In genomic region chr11:80811156-80811555, GRCm38 (mm10) we compare ENCODE assay signal across 10 mouse cellular contexts. TPM values are rescaled to one million over a fixed set of nuclear protein-coding genes. Genes with fewer than 3 reads are reported as not detected.
DNase-seq lines count a peak whose midpoint lies in the region; ATAC-seq and TF ChIP-seq lines count a peak whose summit lies in the region.
"Had no signal": no experiment of that assay in that cellular context is flagged by ENCODE, and none has a peak within 500 bp of the region (broad histone marks: within the 10 kb centered on the region; RNA-seq: fewer than 3 reads in every experiment).

No protein-coding gene starts in this region.

- no peaks in the 10 kb centered on the region for H3K27me3 ChIP-seq in heart, embryonic 11.5 days (ENCODE audit: control insufficient read depth, insufficient read depth, low read length)
- no peaks in the 10 kb centered on the region for H3K27me3 ChIP-seq in MEL (ENCODE audit: control insufficient read depth in 1 of 2, insufficient read depth in 2 of 2, low read length in 2 of 2)
- H3K27me3 ChIP-seq in hindbrain, embryonic 12.5 days = no peaks in the 10 kb centered on the region
- no peaks in the 10 kb centered on the region for H3K27me3 ChIP-seq in midbrain, embryonic 11.5 days (ENCODE audit: control insufficient read depth, insufficient read depth, low read length)

- H3K9me3 ChIP-seq in heart, embryonic 11.5 days (replicated peaks; ENCODE audit: control insufficient read depth, low read length) = no peaks in the 10 kb centered on the region
- no peaks in the 10 kb centered on the region for H3K9me3 ChIP-seq in MEL (replicated peaks; ENCODE audit: insufficient read depth, low read length)
- H3K9me3 ChIP-seq in hindbrain, embryonic 12.5 days (replicated peaks) = no peaks in the 10 kb centered on the region
- no peaks in the 10 kb centered on the region for H3K9me3 ChIP-seq in midbrain, embryonic 11.5 days (ENCODE audit: control insufficient read depth, low read length)

- TF ChIP-seq RAD21 in MEL (IDR thresholded peaks at IDR 0.05; ENCODE audit: low read depth, low read length) = no peak

- H3K4me2 ChIP-seq in heart, embryonic 11.5 days = peak overlapping the region; percentile 78
- peak overlapping the region; percentile 89 for H3K4me2 ChIP-seq in hindbrain, embryonic 12.5 days (replicated peaks)
- H3K4me2 ChIP-seq in midbrain, embryonic 11.5 days = peak overlapping the region; percentile 84

- H3K79me2 ChIP-seq in MEL (ENCODE audit: control insufficient read depth, insufficient read depth, low read length, poor library complexity) = no peaks in the 10 kb centered on the region; the same call in 1 of the 2 replicates

- TF ChIP-seq POLR2A in MEL (IDR thresholded peaks at IDR 0.05; ENCODE audit: control insufficient read depth in 1 of 2, insufficient read depth in 1 of 2, low read depth in 1 of 2, low read length in 2 of 2, poor library complexity in 1 of 2) = no peak

- peak overlapping the region; percentile 47 for H3K4me3 ChIP-seq in heart, embryonic 11.5 days (ENCODE audit: low read depth, low read length)
- H3K4me3 ChIP-seq in MEL (ENCODE audit: control insufficient read depth in 1 of 2, insufficient read depth in 1 of 2, low read depth in 2 of 2, low read length in 2 of 2) = peak overlapping the region; percentile 80 to 99
- H3K4me3 ChIP-seq in hindbrain, embryonic 12.5 days = peak overlapping the region; percentile 48
- H3K4me3 ChIP-seq in midbrain, embryonic 11.5 days (ENCODE audit: low read depth, low read length) = peak overlapping the region; percentile 58

- TF ChIP-seq CTCF in MEL (IDR thresholded peaks at IDR 0.05 in 2 of 3, conservative IDR thresholded peaks at IDR 0.05 in 1 of 3; ENCODE audit: control insufficient read depth in 1 of 3, insufficient read depth in 1 of 3, low read depth in 2 of 3, low read length in 3 of 3, poor library complexity in 1 of 3, severe bottlenecking in 1 of 3) = no peak

- DNase-seq in heart, adult 18-20 months = no peak
- DNase-seq in MEL (ENCODE audit: low read depth, low spot score) = no peak
- peak; percentile 90 for DNase-seq in midbrain, embryonic 11.5 days (ENCODE audit: low spot score, missing footprints)
- DNase-seq in adrenal gland, postnatal 14 days = no peak
- DNase-seq in gastrocnemius, adult 8-10 months (ENCODE audit: low spot score in 2 of 2) = no peak
- DNase-seq in right cerebral cortex, postnatal 36 days (ENCODE audit: low spot score in 2 of 2) = no peak
- DNase-seq: B cell, adult 2 months had no signal

- H3K4me1 ChIP-seq in heart, embryonic 11.5 days (ENCODE audit: control insufficient read depth, insufficient read depth, low read length) = peaks cover 10% of the 10 kb centered on the region
- H3K4me1 ChIP-seq in MEL (ENCODE audit: control insufficient read depth in 1 of 2, insufficient read depth in 2 of 2, low read length in 2 of 2) = peaks cover 0 to 12% of the 10 kb centered on the region in 2 experiments; a peak in 2 of 4 replicates
- H3K4me1 ChIP-seq in hindbrain, embryonic 12.5 days = peaks cover 19% of the 10 kb centered on the region
- peaks cover 13% of the 10 kb centered on the region for H3K4me1 ChIP-seq in midbrain, embryonic 11.5 days (ENCODE audit: control insufficient read depth, insufficient read depth, low read length)

- WGBS in heart, embryonic 11.5 days (ENCODE audit: insufficient replicate concordance) = 32% methylated on average over 5 of the region's 5 CpGs
- 24% methylated on average over 5 of the region's 5 CpGs for WGBS in hindbrain, embryonic 12.5 days
- 25% methylated on average over 5 of the region's 5 CpGs for whole genome bisulfite sequencing in midbrain, embryonic 11.5 days

- no peak overlapping the region for H3K27ac ChIP-seq in heart, embryonic 11.5 days (ENCODE audit: low read depth, low read length)
- H3K27ac ChIP-seq in MEL (ENCODE audit: control insufficient read depth, low read depth, low read length) = no peak overlapping the region
- no peak overlapping the region for H3K27ac ChIP-seq in hindbrain, embryonic 12.5 days
- H3K27ac ChIP-seq in midbrain, embryonic 11.5 days (ENCODE audit: low read depth, low read length) = no peak overlapping the region

- peak overlapping the region; percentile 71 for H3K9ac ChIP-seq in heart, embryonic 11.5 days (ENCODE audit: low read depth, low read length)
- peak overlapping the region; percentile 74 for H3K9ac ChIP-seq in MEL (ENCODE audit: control insufficient read depth, low read depth, low read length, poor library complexity, severe bottlenecking)
- peak overlapping the region; percentile 72 for H3K9ac ChIP-seq in hindbrain, embryonic 12.5 days
- H3K9ac ChIP-seq in midbrain, embryonic 11.5 days (ENCODE audit: low read length) = peak overlapping the region; percentile 90

- ATAC-seq in heart, embryonic 11.5 days (replicated peaks; ENCODE audit: insufficient number of reproducible peaks, low FRiP score, low TSS enrichment) = no peak
- no peak for ATAC-seq in hindbrain, embryonic 12.5 days (ENCODE audit: low FRiP score)
- no peak for ATAC-seq in midbrain, embryonic 11.5 days (ENCODE audit: low FRiP score)

- no peaks in the 10 kb centered on the region for H3K36me3 ChIP-seq in heart, embryonic 11.5 days (ENCODE audit: control insufficient read depth, insufficient read depth, low read length)
- no peaks in the 10 kb centered on the region; a peak in 1 of 4 replicates for H3K36me3 ChIP-seq in MEL (ENCODE audit: control insufficient read depth in 1 of 2, insufficient read depth in 2 of 2, low read length in 2 of 2)
- H3K36me3 ChIP-seq in hindbrain, embryonic 12.5 days = peaks cover 35% of the 10 kb centered on the region; the same call in 1 of the 2 replicates
- H3K36me3 ChIP-seq in midbrain, embryonic 11.5 days (ENCODE audit: control insufficient read depth, insufficient read depth, low read length) = peaks cover 7% of the 10 kb centered on the region; the same call in 1 of the 2 replicates

- TF ChIP-seq EP300 in MEL (IDR thresholded peaks at IDR 0.05; ENCODE audit: low read depth in 1 of 2, low read length in 2 of 2) = no peak

TF ChIP-seq in MEL, 35 proteins besides CTCF, POLR2A, EP300 and RAD21:
- TF ChIP-seq USF1 (IDR thresholded peaks at IDR 0.05; ENCODE audit: low read depth, low read length) = no peak
- no peak for TF ChIP-seq E2F4 (IDR thresholded peaks at IDR 0.05; ENCODE audit: borderline replicate concordance, low read depth, low read length)
- TF ChIP-seq CHD1 (IDR thresholded peaks at IDR 0.05; ENCODE audit: low read depth, low read length) = no peak
- TF ChIP-seq SMC3 (IDR thresholded peaks at IDR 0.05; ENCODE audit: low read depth, low read length) = no peak
- TF ChIP-seq RCOR1 (IDR thresholded peaks at IDR 0.05; ENCODE audit: low read depth, low read length) = no peak
- TF ChIP-seq MAZ (IDR thresholded peaks at IDR 0.05; ENCODE audit: low read depth, low read length) = no peak
- no peak for TF ChIP-seq SIN3A (IDR thresholded peaks at IDR 0.05; ENCODE audit: low read length)
- no peak for TF ChIP-seq ZNF384 (IDR thresholded peaks at IDR 0.05; ENCODE audit: low read depth, low read length)

RNA-seq across cellular contexts. Expression of gene Tmem98, which starts 1.2 kb away (rescaled TPM):
- 113 and 116 TPM in 2 replicates for polyA plus RNA-seq in heart, embryonic 11.5 days (2014; fragmentation: Nextera tagmentation; extraction: Ambion mirVana)
- total RNA-seq in heart, adult 18-20 months (2021) = 10 to 100 TPM; 12.0 to 14.0 TPM
- total RNA-seq in MEL (2012; rRNA removed) = 21.5 and 23.3 TPM in 2 replicates
- polyA plus RNA-seq in MEL (2012; ENCODE audit: insufficient read depth in 1 of 2, insufficient read length in 2 of 2, low read depth in 1 of 2, low replicate concordance in 2 of 2, missing spikeins in 1 of 2) = 10 to 100 TPM in 1 of 2 experiments, not detected in 1; 33.5 TPM
- 67.4 and 69.5 TPM in 2 replicates for polyA plus RNA-seq in hindbrain, embryonic 12.5 days (2016; fragmentation: Nextera tagmentation; extraction: Ambion mirVana)
- polyA plus RNA-seq in midbrain, embryonic 11.5 days (2014; fragmentation: Nextera tagmentation; extraction: Ambion mirVana) = 93.9 and 94.9 TPM in 2 replicates
- 32.9 and 34.5 TPM in 2 replicates for total RNA-seq in adrenal gland, postnatal 14 days (2021)
- total RNA-seq in gastrocnemius, adult 8-10 months (2022) = 1 to 10 TPM in 1 of 4 experiments, under 1 TPM in 3; 0.24 to 1.4 (median 0.77) TPM

RNA-seq across cellular contexts. Expression of gene Myo1d, which starts 31.3 kb away (rescaled TPM):
- 10.8 and 11.1 TPM in 2 replicates for polyA plus RNA-seq in heart, embryonic 11.5 days (2014; fragmentation: Nextera tagmentation; extraction: Ambion mirVana)
- 10 to 100 TPM; 10.1 to 10.3 TPM for total RNA-seq in heart, adult 18-20 months (2021)
- total RNA-seq in MEL (2012; rRNA removed) = 15.9 and 20.2 TPM in 2 replicates
- polyA plus RNA-seq in MEL (2012; ENCODE audit: insufficient read depth in 1 of 2, insufficient read length in 2 of 2, low read depth in 1 of 2, low replicate concordance in 2 of 2, missing spikeins in 1 of 2) = 10 to 100 TPM; 41.7 to 81.1 TPM
- polyA plus RNA-seq in hindbrain, embryonic 12.5 days (2016; fragmentation: Nextera tagmentation; extraction: Ambion mirVana) = 4.5 and 4.7 TPM in 2 replicates
- polyA plus RNA-seq in midbrain, embryonic 11.5 days (2014; fragmentation: Nextera tagmentation; extraction: Ambion mirVana) = 2.1 and 2.4 TPM in 2 replicates
- total RNA-seq in adrenal gland, postnatal 14 days (2021) = 46.3 and 47.1 TPM in 2 replicates
- total RNA-seq in gastrocnemius, adult 8-10 months (2022) = 1 to 10 TPM; 2.3 to 3.6 (median 3.2) TPM

RNA-seq across cellular contexts. Expression of gene Spaca3, which starts 47.0 kb away (rescaled TPM):
- polyA plus RNA-seq in heart, embryonic 11.5 days (2014; fragmentation: Nextera tagmentation; extraction: Ambion mirVana) = not detected in 2 replicates
- not detected for total RNA-seq in heart, adult 18-20 months (2021)
- not detected in 2 replicates for total RNA-seq in MEL (2012; rRNA removed)
- not detected for polyA plus RNA-seq in MEL (2012; ENCODE audit: insufficient read depth in 1 of 2, insufficient read length in 2 of 2, low read depth in 1 of 2, low replicate concordance in 2 of 2, missing spikeins in 1 of 2)
- polyA plus RNA-seq in hindbrain, embryonic 12.5 days (2016; fragmentation: Nextera tagmentation; extraction: Ambion mirVana) = not detected in 2 replicates
- polyA plus RNA-seq in midbrain, embryonic 11.5 days (2014; fragmentation: Nextera tagmentation; extraction: Ambion mirVana) = not detected in 2 replicates
- total RNA-seq in adrenal gland, postnatal 14 days (2021) = not detected in 2 replicates
- total RNA-seq in gastrocnemius, adult 8-10 months (2022) = not detected
- polyA plus RNA-seq: thymus, postnatal 0 days had no signal
